Mouse (Mus musculus) cerebellum, postnatal 25 days (tissue): ENCODE measurements at regions not wholly inside any gene's neighbourhood (a gene's known extent, or its start where the extent isn't known, plus 50 kb on each side); places are given as distances from the start of the nearest gene placed in this dataset.
"Not testable (repeated sequence)": the region's sequence is repeated elsewhere in the genome, so short reads cannot be mapped to it uniquely, and the experiment has no call there.

Experiments
- DNase-seq, 2 experiments: peaks; one replicate each; pipeline ENCODE4 v3.0.0; 2021; ENCODE audit warnings: mixed read lengths in 2 of 2

GRCm38 (mm10) chr5:10550115-10550514 lies 303.8 kb upstream of the Gm5152 start:
- not testable (repeated sequence) for DNase-seq

GRCm38 (mm10) chr5:10562321-10562720 lies 316.0 kb upstream of the Gm5152 start:
- DNase-seq = no peak

DNA sequence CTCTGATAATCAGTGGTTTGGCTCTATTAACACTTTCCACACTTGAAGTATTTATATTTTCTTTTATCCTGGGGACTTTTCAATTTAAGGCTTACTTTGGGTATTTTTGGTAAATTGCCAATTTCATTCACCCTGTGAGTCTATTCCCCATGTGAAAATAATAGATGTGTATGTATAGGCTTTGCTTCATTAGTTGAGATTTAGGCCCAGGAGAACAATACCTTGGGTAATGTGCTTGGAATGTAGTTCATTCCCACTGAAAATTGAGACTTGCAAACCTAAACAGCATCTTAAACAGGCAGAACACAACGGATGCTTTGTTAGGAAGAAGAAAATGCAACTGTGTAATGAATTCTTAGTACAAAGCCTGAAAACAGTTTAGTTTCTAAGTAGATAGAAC lies 346.1 kb upstream of the Gm5152 start:
- DNase-seq = no peak

- no peak for DNase-seq
Measured at GRCm38 (mm10) chr5:10600774-10601173, 346.8 kb upstream of the Gm8871 start.

- DNase-seq = peak in 1 of 2 experiments; percentile 4
Measured at GRCm38 (mm10) chr5:10633176-10633575, 314.4 kb upstream of the Gm8871 start.

DNA sequence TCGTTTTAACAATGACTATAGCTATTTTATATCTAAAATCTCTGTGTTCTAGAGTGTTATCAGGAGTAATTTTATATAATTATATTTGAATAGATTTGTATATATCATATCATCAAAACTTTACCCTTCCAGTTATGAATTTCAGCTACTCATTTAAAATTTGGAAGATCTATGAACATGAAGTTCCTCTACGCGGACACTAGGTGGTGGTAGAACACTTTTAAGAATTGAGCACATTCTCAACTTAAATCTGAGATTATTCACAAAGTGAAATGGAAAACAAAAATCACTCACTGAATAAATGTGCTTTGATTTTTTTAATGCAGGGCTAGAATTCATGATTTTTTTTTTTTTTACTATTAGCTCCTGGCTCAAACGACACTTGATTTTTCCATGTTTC lies 299.5 kb upstream of the Gm8871 start:
- no peak for DNase-seq

DNA sequence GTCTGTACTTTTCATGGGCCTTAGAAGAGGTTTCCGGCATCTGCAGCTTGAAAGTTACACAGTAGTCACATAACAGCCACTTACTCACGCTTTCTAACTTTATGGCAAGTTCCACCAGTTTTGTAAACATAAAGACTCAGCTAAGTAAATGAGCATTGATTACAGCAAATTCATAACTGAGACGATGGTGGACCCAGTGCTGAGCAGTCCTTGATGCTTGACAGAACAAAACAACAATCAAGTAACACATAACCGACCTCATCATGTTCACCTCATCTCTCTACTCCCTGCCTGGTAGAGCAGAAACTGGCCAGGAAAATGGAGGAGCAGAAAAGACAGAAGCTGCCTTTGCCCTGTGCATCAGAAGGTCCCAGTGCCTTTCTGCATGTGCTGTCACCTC lies 284.3 kb upstream of the Gm8871 start:
- no peak for DNase-seq

DNA sequence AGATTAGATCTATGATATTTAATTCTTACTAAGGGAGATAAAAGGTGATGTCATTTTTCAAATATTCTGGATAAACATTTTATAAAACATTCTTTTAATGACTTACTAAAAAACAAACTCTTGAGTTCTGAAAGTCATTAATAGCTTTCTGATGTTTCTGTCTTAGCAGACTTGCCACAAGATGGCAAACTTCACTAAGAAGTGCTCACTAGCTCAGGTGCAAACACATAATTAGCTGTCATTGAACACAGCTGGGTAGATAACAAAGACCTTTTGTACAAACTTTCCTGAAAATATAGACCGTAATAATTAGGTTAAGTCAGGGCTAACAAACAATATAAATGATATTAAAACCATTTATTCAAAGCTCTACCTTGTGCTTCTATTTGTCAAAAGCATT lies 273.4 kb upstream of the Gm8871 start:
- no peak for DNase-seq

DNA sequence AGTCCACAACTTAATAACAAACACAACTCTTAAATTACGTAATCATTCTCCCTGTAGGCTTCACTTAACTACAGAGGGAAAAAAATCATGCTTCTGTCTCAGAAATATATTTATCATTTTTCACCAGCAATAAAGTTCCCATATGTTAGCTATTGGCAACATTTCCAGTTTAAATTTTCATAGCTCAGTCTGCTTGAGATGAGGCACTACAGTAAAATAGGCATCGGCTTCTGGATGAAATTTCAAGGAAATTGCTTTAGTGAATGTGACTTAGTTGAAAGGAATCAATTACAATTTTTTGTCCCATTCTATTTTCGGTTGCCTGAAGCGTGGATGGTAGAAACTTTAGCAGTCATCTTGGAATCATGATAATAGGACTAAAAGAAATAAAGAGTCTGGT lies 262.1 kb upstream of the Gm8871 start:
- no peak for DNase-seq

GRCm38 (mm10) chr5:10727056-10727455 lies 220.5 kb upstream of the Gm8871 start:
- DNase-seq = no peak

DNA sequence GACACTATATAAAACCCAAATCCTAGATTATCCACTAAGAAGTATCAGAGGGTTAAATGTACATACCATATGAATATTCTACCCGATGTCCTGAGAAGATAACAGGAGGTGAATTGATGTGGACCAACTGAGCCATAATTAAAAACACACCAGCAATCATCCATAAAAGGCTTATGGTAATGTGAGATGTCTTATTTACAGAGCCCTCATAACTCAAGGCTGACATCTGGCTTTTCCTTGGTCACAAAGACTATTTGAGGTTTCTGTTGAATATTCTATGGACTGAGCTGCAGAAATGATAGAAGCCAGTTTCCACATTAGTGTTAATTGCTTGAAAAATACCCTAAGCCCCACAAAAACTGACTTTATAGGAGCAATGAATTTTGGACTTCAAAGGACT lies 198.1 kb upstream of the Gm8871 start:
- no peak for DNase-seq

- DNase-seq = no peak
Measured at GRCm38 (mm10) chr5:10767469-10767868, 180.1 kb upstream of the Gm8871 start.
